Mouse (Mus musculus) lung, adult 2 months (tissue): ENCODE measurements around the gene Pnma1. TPM values are rescaled to one million over a fixed set of nuclear protein-coding genes. Genes with fewer than 3 reads are reported as not detected.

Source experiments
- DNase-seq: peaks from one replicate; pipeline ENCODE4 v3.0.0; 2022
- H3K4me1 ChIP-seq: fragments of 200-500 bp; 2 replicates; pipeline ENCODE4 v1.6.1; 2011; ENCODE audit warnings: low read length; ENCODE audit not compliant: control insufficient read depth, insufficient read depth
- H3K4me3 ChIP-seq: fragments of 200-500 bp; replicated peaks from 2 replicates; pipeline ENCODE3; 2011; ENCODE audit warnings: low read depth, mild to moderate bottlenecking, control low read depth, low read length; ENCODE audit errors: extremely low read depth
- CTCF ChIP-seq: fragments of 200-500 bp; IDR thresholded peaks from 2 replicates; pipeline ENCODE4 v1.5.1; 2011; ENCODE audit warnings: mild to moderate bottlenecking, low read length, control low read depth; ENCODE audit not compliant: insufficient read depth
- POLR2A ChIP-seq: fragments of 200-500 bp; IDR thresholded peaks from 2 replicates; pipeline ENCODE4 v1.6.1; 2011; ENCODE audit warnings: low read depth, mild to moderate bottlenecking, control low read depth, low read length, borderline replicate concordance; ENCODE audit errors: extremely low read depth
- WGBS: fragments of 180-500 bp; shearing (Covaris S2); methylation state at CpG from one replicate; pipeline ENCODE4 v1.1.7; 2018; 5-methylcytosine and 5-hydroxymethylcytosine counted together
- polyA plus RNA-seq: library from polyadenylated mRNA; depleted of rRNA; stranded (reverse); fragments of >200 nt; gene quantifications from 2 replicates; pipeline ENCODE4 v1.2.3, GENCODE M21; 2012; rRNA removed

The Pnma1 gene
- polyA plus RNA-seq, 1 experiment: 1.3 TPM

GRCm38 (mm10) chr12:84099605-84100004 is 48.7 kb downstream of the Pnma1 start:
- over 99% methylated on average over 2 of the region's 2 CpGs for WGBS
- H3K4me3 ChIP-seq: no peak overlapping the region
- no peak for TF ChIP-seq POLR2A
- TF ChIP-seq CTCF: no peak
- no peaks in the 10 kb centered on the region for H3K4me1 ChIP-seq
- DNase-seq: no peak

Other genes starting within 250 kb of the Pnma1 start
- gene Numb, start 226.6 kb downstream of the Pnma1 start, polyA plus RNA-seq: 155 and 165 TPM in 2 replicates
- 19.1 and 29.8 TPM in 2 replicates for gene Riox1, start 197.9 kb downstream of the Pnma1 start, polyA plus RNA-seq
- 0.05 TPM in 1 of 2 replicates, not detected in the other for gene Heatr4, start 163.6 kb downstream of the Pnma1 start, polyA plus RNA-seq
- gene Acot2, start 160.6 kb downstream of the Pnma1 start, polyA plus RNA-seq: 18.4 and 20.3 TPM in 2 replicates
- 28.8 and 29.2 TPM in 2 replicates for gene Acot1, start 139.0 kb downstream of the Pnma1 start, polyA plus RNA-seq
- 0.40 TPM in 2 replicates for gene Acot4, start 110.1 kb downstream of the Pnma1 start, polyA plus RNA-seq
- not detected in 2 replicates for gene Gm49366, start 109.6 kb downstream of the Pnma1 start, polyA plus RNA-seq
- not detected in 2 replicates for gene Acot3, start 96.3 kb downstream of the Pnma1 start, polyA plus RNA-seq
- gene Acot5, start 79.2 kb downstream of the Pnma1 start, polyA plus RNA-seq: not detected in 2 replicates
- gene Acot6, start 47.8 kb downstream of the Pnma1 start, polyA plus RNA-seq: 1.9 TPM in 2 replicates
- 4.6 and 9.2 TPM in 2 replicates for gene Dnal1, start 34.1 kb downstream of the Pnma1 start, polyA plus RNA-seq
- gene Elmsan1, start 70.4 kb upstream of the Pnma1 start, polyA plus RNA-seq: 26.5 and 29.5 TPM in 2 replicates
- 7.3 and 14.5 TPM in 2 replicates for gene Ptgr2, start 136.7 kb upstream of the Pnma1 start, polyA plus RNA-seq
- gene Zfp410, start 168.4 kb upstream of the Pnma1 start, polyA plus RNA-seq: 16.0 and 20.5 TPM in 2 replicates
- 23.7 and 31.8 TPM in 2 replicates for gene Coq6, start 213.2 kb upstream of the Pnma1 start, polyA plus RNA-seq
- gene Fam161b, start 213.3 kb upstream of the Pnma1 start, polyA plus RNA-seq: 1.9 and 2.5 TPM in 2 replicates